Mouse (Mus musculus) left cerebral cortex, adult 2 months (tissue): ENCODE data around the gene Thegl. TPM values are rescaled to one million over a fixed set of nuclear protein-coding genes. Genes with fewer than 3 reads are reported as not detected.

Experiments used
- DNase-seq, 2 experiments: peaks; one replicate each; pipeline ENCODE4 v3.0.0; 2021 to 2022; ENCODE audit warnings: low spot score in 2 of 2, mixed read lengths in 1 of 2; ENCODE audit errors: extremely low spot score in 1 of 2
- H3K27ac ChIP-seq: fragments of 200-600 bp; 2 replicates; pipeline ENCODE4 v1.8.1; 2022
- H3K4me3 ChIP-seq: fragments of 200-600 bp; 2 replicates; pipeline ENCODE4 v1.8.1; 2022
- CTCF ChIP-seq: fragments of 200-600 bp; IDR thresholded peaks from 2 replicates; pipeline ENCODE4 v1.8.1; 2022; ENCODE audit warnings: antibody characterized with exemption, mild to moderate bottlenecking, moderate library complexity
- intact Hi-C: fragments of 180-260 bp; cut with DNase I; formaldehyde crosslinking; loops from one replicate; pipeline ENCODE4 v1.15.1; 2025
- total RNA-seq, 2 experiments: library from RNA; stranded (reverse); gene quantifications; 2 replicates each; pipeline ENCODE4 v1.2.3; 2021

Thegl gene
- total RNA-seq, 2 experiments from 2014 or later, result 0.47 to 0.57 TPM

DNA sequence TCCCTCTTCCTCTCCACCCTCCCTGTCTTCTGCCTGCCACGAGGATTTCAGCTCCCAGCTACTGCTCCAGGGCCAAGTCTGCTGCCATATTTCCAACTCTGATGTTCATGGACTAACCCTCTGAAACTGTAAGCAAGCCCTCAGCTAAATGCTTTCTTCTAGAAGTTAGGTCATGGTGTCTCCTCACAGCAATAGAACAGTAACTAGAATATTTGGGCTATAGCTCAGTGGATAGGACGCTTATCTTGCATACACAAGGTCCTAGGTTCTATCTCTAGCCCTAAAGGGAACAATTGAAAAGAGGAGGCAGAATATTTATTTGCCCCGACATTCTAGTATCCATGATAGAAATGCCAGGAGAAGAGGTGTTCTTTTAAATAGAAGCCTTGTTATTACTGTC is 83.1 kb downstream of the Thegl start:
- DNase-seq, result no peak
- intact Hi-C loops, result no loop called here
- Histone ChIP-seq H3K4me3 (no peak overlapping the region), H3K27ac (no peak overlapping the region)
- TF ChIP-seq CTCF, result no peak

DNA sequence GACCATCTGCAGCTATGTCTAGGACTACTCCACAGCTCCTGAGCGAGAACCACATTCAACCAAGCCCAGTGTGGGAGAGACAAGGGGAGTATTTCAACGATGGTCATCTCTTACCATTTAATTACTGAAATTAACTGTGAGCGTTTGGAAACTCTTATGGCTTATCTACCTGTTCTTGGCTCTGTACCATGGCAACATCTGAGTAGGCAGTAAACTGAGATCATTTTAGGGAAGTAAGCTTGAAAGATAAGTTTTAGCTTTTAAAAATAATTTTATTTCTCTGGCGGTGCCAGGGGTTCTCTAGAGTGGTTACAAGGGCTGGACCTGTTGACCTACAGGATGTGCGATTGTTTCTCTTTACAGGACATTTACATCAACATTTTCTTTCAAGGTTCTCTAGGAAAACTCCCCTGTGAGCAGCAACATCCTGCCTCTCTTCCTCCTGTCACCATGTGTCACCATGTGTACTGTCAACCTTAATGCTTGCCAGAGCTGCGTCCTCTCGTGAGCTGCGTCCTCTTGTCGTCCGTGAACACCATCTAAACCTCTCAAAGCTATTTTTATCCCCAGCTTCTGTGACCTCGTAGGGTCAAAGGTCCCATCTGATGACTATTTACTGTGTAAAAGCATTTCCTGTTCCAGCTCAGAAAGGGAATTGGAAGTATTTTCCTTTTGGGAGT is 83.6 kb downstream of the Thegl start:
- intact Hi-C loops, result no loop called here
- no peak for TF ChIP-seq CTCF
- DNase-seq, result no peak
- H3K27ac ChIP-seq, result no peak overlapping the region
- no peak overlapping the region for H3K4me3 ChIP-seq

DNA sequence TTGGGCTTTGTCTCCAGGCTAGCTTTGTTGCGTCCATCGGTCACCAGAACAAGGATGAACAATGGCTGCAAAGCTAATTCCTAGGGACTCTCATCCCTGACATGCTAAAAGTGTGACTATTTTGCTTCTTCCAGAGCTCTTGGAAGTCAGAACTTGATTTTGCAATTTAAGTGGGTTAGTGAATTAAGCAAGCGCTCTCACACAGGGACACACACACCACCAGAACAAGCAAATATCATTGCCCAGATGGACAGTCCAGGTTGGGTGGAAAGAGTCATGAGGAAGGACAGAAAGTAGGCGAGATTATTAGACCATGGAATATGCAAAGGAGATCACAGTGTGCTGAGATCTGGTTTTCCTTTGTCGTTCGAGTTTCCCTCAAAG is 84.2 kb downstream of the Thegl start:
- TF ChIP-seq CTCF, result no peak
- intact Hi-C loops, result no loop called here
- no peak overlapping the region for H3K27ac ChIP-seq
- no peak for DNase-seq
- H3K4me3 ChIP-seq, result no peak overlapping the region

DNA sequence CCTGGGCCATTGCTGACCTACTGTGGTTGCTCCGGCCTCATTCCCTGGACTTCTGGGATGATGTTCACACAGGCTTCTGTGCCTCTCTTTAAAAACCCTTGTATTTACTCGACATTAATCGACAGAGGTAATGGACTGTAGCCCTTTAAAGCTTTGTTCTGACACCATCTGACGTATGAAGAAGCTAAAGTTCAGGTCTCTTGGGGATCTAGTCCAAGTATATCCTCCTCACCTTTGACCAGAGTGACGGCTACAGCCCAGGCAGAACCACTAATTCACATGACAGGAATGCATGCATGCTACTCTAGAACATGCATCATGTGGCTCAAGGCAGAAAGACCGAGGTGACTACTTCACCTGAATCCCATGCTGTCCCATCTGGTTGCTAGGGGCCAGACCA is 84.9 kb downstream of the Thegl start:
- no peak for TF ChIP-seq CTCF
- intact Hi-C loops, result no loop called here
- DNase-seq, result no peak
- no peak overlapping the region for H3K4me3 ChIP-seq
- no peak overlapping the region for H3K27ac ChIP-seq

DNA sequence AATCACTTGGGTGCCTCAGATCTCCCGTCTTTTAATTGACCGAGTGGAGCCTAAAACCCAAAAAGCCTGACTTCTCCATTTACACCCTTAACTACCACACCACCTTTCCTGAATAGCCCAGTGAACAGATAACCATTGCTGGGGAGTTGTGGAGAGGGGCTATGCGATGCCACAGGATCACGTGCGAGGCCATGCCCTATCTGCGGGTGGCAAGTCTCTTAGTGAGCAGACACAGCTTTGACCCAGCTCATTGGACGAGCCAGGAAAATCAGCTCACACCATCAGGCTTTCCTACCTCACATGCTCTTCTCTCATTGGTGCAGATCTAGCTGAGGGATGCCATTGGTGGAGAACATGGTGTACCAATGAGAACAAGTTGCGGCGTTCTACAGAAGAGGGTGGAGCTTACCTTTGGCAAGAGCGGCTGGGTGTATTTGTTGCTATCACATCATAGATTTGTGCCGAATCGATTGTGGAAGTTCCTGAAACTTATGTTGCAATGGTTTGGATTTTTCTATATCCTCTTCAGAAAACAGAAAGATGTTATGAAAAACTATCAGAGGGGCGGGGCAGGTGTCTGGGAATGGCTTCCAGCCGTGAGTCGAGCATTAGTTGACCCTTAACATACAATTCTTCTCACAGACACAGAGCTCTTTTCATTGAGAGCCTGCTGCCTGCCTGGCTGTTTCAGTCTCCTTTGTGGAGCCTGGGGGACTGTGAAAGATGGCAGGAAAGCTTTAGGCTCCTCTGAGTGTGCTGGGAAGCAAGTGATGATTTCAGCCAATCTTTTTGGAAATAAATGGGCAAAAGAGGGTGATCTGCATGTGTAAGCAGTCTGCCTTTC is 86.9 kb downstream of the Thegl start:
- H3K27ac ChIP-seq, result no peak overlapping the region
- intact Hi-C loops, result no loop called here

DNA sequence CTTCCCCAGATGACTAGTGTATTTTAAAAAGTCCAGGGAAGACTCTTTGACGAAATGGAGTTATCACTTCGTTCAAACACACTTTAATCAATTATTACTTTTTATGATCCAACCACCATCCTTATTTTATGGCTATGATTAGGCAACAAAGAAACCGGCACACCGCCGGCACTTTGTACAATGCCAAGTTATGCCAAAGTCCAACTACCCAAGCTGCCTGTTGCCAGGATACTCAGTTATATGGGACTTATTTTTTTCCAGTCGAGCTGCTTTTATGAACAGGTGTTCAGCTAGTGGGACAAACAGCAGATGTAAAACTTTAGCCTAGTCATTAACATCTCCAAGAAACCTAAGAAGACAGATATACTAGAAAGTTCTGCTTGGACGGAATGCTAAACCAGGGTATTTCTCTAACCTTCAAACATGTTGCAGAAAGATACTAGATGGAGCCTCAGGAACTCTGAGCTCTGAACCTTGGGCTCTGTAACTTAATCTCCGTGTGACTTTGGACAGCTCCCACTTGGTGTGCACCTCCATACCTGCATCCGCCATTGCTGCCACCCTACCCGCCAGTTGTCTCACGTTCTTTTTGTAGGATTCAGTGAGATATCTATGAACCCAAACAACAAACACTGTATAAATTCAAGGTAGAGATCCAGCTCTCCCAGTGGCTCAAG is 91.5 kb downstream of the Thegl start:
- Histone ChIP-seq H3K4me3 (no peak overlapping the region), H3K27ac (no peak overlapping the region)
- no peak for TF ChIP-seq CTCF
- no peak for DNase-seq
- intact Hi-C loops, result no loop called here

More for the DNA sequence above, 86.9 kb downstream of the Thegl start:
- no peak for TF ChIP-seq CTCF
- no peak overlapping the region for H3K4me3 ChIP-seq
- no peak for DNase-seq

DNA sequence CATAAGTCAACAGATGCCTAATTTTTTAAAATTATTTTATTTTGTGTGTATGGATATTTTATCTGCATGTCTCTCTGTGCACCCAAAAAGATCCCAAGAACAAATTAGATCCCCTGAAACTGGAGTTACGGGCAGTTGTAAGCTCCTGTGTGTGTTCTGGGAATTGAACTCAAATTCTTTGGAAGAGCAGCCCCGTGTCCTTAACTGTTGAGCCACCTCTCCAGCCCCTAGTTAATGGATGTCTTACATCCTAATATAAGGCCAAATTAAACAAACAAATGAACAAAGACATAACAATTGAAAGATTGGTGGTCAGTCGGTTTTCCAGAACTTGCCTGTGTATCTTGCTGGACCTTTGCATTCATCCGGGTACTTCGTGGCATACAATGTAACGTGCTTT is 93.0 kb downstream of the Thegl start:
- no peak for DNase-seq
- intact Hi-C loops, result no loop called here
- Histone ChIP-seq H3K4me3 (no peak overlapping the region), H3K27ac (no peak overlapping the region)
- TF ChIP-seq CTCF, result no peak

DNA sequence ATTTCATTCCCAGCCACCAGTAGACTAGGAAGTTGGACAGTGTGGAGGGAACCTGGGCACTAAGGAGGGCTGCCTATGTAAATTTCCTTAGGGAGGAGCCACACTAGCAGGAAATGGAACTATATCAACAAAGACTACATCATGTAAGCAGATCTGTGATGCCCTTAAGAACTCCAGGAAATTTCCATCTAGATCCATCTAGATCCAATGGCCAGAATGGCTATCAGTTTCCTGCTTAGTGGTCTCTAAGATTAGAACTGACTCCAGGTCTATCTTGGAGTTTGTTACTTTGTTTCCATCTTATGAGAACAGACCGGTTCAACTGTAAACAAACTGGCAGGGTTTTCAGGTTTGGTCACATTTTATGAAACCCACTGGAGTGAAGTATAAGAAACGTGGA is 94.0 kb downstream of the Thegl start:
- Histone ChIP-seq H3K27ac (no peak overlapping the region), H3K4me3 (no peak overlapping the region)
- DNase-seq, result no peak
- TF ChIP-seq CTCF, result no peak
- intact Hi-C loops, result no loop called here

Other genes with a start within 250 kb of the Thegl start
- 10 to 100 TPM; 23.1 to 23.5 TPM for gene Aasdh, start 110.5 kb upstream of the Thegl start, total RNA-seq
- 10 to 100 TPM; 82.0 to 93.4 TPM for gene Paics, start 64.7 kb upstream of the Thegl start, total RNA-seq
- 10 to 100 TPM; 16.6 to 18.9 TPM for gene Ppat, start 64.4 kb upstream of the Thegl start, total RNA-seq
- 100 to 1,000 TPM in 1 of 2 experiments, 10 to 100 TPM in 1; 95.1 to 104 TPM for gene Srp72, start 41.3 kb upstream of the Thegl start, total RNA-seq
- not detected for gene Arl9, start 12.0 kb upstream of the Thegl start, total RNA-seq
- gene Hopx, start 99.1 kb downstream of the Thegl start, total RNA-seq, result 10 to 100 TPM; 26.2 to 26.5 TPM
- gene Spink2, start 195.4 kb downstream of the Thegl start, total RNA-seq, result not detected
- gene Rest, start 249.5 kb downstream of the Thegl start, total RNA-seq, result 1 to 10 TPM; 3.6 TPM